Mouse (Mus musculus) neural tube, embryonic 14.5 days (tissue): ENCODE measurements at regions not wholly inside any gene's neighbourhood (a gene's known extent, or its start where the extent isn't known, plus 50 kb on each side); places are given as distances from the start of the nearest gene placed in this dataset.
A peak's percentile ranks its signal among the peaks of the same experiment; 100 is the strongest.

ENCODE experiments used
- ATAC-seq: fragments of 200-750 bp; cut with Nextera tagmentation; 2 replicates; pipeline ENCODE4 v1.8.0; 2017; ENCODE audit warnings: low read depth, mild to moderate bottlenecking, moderate TSS enrichment, moderate library complexity
- H3K27ac ChIP-seq: fragments of 300-500 bp; sonication (generic); 2 replicates; pipeline ENCODE4 v1.5.1; 2014; ENCODE audit warnings: low read depth, mild to moderate bottlenecking, control low read depth, low read length, moderate library complexity, mixed read lengths
- H3K27me3 ChIP-seq: fragments of 300-500 bp; sonication (generic); 2 replicates; pipeline ENCODE4 v1.6.1; 2014; ENCODE audit warnings: low read length; ENCODE audit not compliant: control insufficient read depth, insufficient read depth
- H3K36me3 ChIP-seq: fragments of 300-500 bp; sonication (generic); 2 replicates; pipeline ENCODE4 v1.6.1; 2014; ENCODE audit warnings: low read length, mixed read lengths; ENCODE audit not compliant: control insufficient read depth, insufficient read depth
- H3K4me1 ChIP-seq: fragments of 300-500 bp; sonication (generic); 2 replicates; pipeline ENCODE4 v1.6.1; 2014; ENCODE audit warnings: low read length; ENCODE audit not compliant: control insufficient read depth, insufficient read depth
- H3K4me2 ChIP-seq: fragments of 300-500 bp; sonication (generic); 2 replicates; pipeline ENCODE4 v1.6.1; 2014; ENCODE audit warnings: mild to moderate bottlenecking, low read depth, low read length, control low read depth
- H3K4me3 ChIP-seq: fragments of 300-500 bp; sonication (generic); 2 replicates; pipeline ENCODE4 v1.5.1; 2014; ENCODE audit warnings: low read depth, low read length, control low read depth, mixed read lengths
- H3K9ac ChIP-seq: fragments of 300-500 bp; sonication (generic); replicated peaks from 2 replicates; pipeline ENCODE4 v1.6.1; 2014; ENCODE audit warnings: low read depth, mild to moderate bottlenecking, control low read depth, low read length, mixed read lengths
- H3K9me3 ChIP-seq: fragments of 300-500 bp; sonication (generic); 2 replicates; pipeline ENCODE4 v1.6.1; 2016; ENCODE audit warnings: low read length; ENCODE audit not compliant: control insufficient read depth
- WGBS: fragments of 180-500 bp; shearing (Covaris S2); extraction: QIAGEN DNeasy Blood & Tissue Kit; methylation state at CpG from one replicate; pipeline ENCODE4 v1.1.7; 2014; 5-methylcytosine and 5-hydroxymethylcytosine counted together

GRCm38 (mm10) chr16:87783561-87784304 lies 85.0 kb downstream of the Bach1 start:
- WGBS: 72% methylated on average over 17 of the region's 17 CpGs
- ATAC-seq: no peak
- H3K36me3 ChIP-seq: no peaks in the 10 kb centered on the region
- no peaks in the 10 kb centered on the region for H3K9me3 ChIP-seq
- H3K4me1 ChIP-seq: no peaks in the 10 kb centered on the region
- H3K4me2 ChIP-seq: no peak overlapping the region
- no peak overlapping the region for H3K27ac ChIP-seq
- no peak overlapping the region for H3K9ac ChIP-seq
- no peaks in the 10 kb centered on the region for H3K27me3 ChIP-seq
- no peak overlapping the region for H3K4me3 ChIP-seq

GRCm38 (mm10) chr16:87784405-87784994 lies 85.8 kb downstream of the Bach1 start:
- H3K4me2 ChIP-seq: no peak overlapping the region
- H3K4me3 ChIP-seq: no peak overlapping the region
- no peaks in the 10 kb centered on the region for H3K27me3 ChIP-seq
- no peaks in the 10 kb centered on the region for H3K9me3 ChIP-seq
- no peaks in the 10 kb centered on the region for H3K36me3 ChIP-seq
- no peaks in the 10 kb centered on the region for H3K4me1 ChIP-seq
- H3K9ac ChIP-seq: no peak overlapping the region
- no peak for ATAC-seq
- H3K27ac ChIP-seq: no peak overlapping the region
- 54% methylated on average over 13 of the region's 13 CpGs for WGBS

GRCm38 (mm10) chr16:87789539-87789938 lies 90.8 kb downstream of the Bach1 start:
- Histone ChIP-seq H3K4me2 (no peak overlapping the region), H3K36me3 (no peaks in the 10 kb centered on the region), H3K9me3 (no peaks in the 10 kb centered on the region), H3K4me1 (no peaks in the 10 kb centered on the region), H3K9ac (no peak overlapping the region), H3K4me3 (no peak overlapping the region), H3K27me3 (no peaks in the 10 kb centered on the region), H3K27ac (no peak overlapping the region)
- WGBS: 38% methylated on average over 10 of the region's 10 CpGs
- ATAC-seq: peak; percentile 52

- H3K4me3 ChIP-seq: no peak overlapping the region
Observed at GRCm38 (mm10) chr16:87789957-87790356, 91.2 kb downstream of the Bach1 start.

GRCm38 (mm10) chr16:87796514-87797248 lies 97.9 kb downstream of the Bach1 start:
- ATAC-seq: peak; percentile 85
- H3K27me3 ChIP-seq: no peaks in the 10 kb centered on the region
- H3K27ac ChIP-seq: no peak overlapping the region
- H3K9ac ChIP-seq: no peak overlapping the region
- 0 out of 2 replicates have a peak overlapping the region, but pooled peaks have one; percentile 6 for H3K4me3 ChIP-seq
- peaks cover 6% of the 10 kb centered on the region; the same call in 1 of the 2 replicates for H3K4me1 ChIP-seq
- peak overlapping the region; percentile 41 for H3K4me2 ChIP-seq
- 8% methylated on average over 20 of the region's 20 CpGs for WGBS
- no peaks in the 10 kb centered on the region for H3K9me3 ChIP-seq
- no peaks in the 10 kb centered on the region for H3K36me3 ChIP-seq

More at GRCm38 (mm10) chr16:87789957-87790356, 91.2 kb downstream of the Bach1 start:
- ATAC-seq: peak; percentile 86
- no peak overlapping the region for H3K27ac ChIP-seq
- no peaks in the 10 kb centered on the region for H3K27me3 ChIP-seq
- no peak overlapping the region for H3K9ac ChIP-seq
- H3K4me2 ChIP-seq: no peak overlapping the region
- no peaks in the 10 kb centered on the region for H3K36me3 ChIP-seq
- 6% methylated on average over 6 of the region's 6 CpGs for WGBS
- no peaks in the 10 kb centered on the region for H3K9me3 ChIP-seq
- no peaks in the 10 kb centered on the region for H3K4me1 ChIP-seq

- Histone ChIP-seq H3K4me3 (no peak overlapping the region), H3K27me3 (no peaks in the 10 kb centered on the region), H3K27ac (no peak overlapping the region), H3K4me1 (peaks cover 3% of the 10 kb centered on the region; the same call in 1 of the 2 replicates), H3K9me3 (no peaks in the 10 kb centered on the region), H3K36me3 (no peaks in the 10 kb centered on the region), H3K9ac (no peak overlapping the region), H3K4me2 (no peak overlapping the region)
- no peak for ATAC-seq
- 84% methylated on average over 4 of the region's 4 CpGs for WGBS
Observed at GRCm38 (mm10) chr16:87802317-87802716, 103.6 kb downstream of the Bach1 start.

- WGBS: 48% methylated on average over 8 of the region's 8 CpGs
- H3K4me2 ChIP-seq: peak overlapping the region; percentile 1; the same call in 1 of the 2 replicates
Observed at GRCm38 (mm10) chr16:87817590-87817989, 118.8 kb downstream of the Bach1 start.

GRCm38 (mm10) chr16:87834296-87834695 lies 135.6 kb downstream of the Bach1 start:
- H3K4me3 ChIP-seq: no peak overlapping the region
- WGBS: 37% methylated on average over 7 of the region's 7 CpGs
- no peak overlapping the region for H3K27ac ChIP-seq
- H3K27me3 ChIP-seq: no peaks in the 10 kb centered on the region
- H3K9me3 ChIP-seq: no peaks in the 10 kb centered on the region
- ATAC-seq: peak; percentile 54; the same call in 1 of the 2 replicates
- H3K4me2 ChIP-seq: no peak overlapping the region
- no peaks in the 10 kb centered on the region for H3K4me1 ChIP-seq
- no peaks in the 10 kb centered on the region for H3K36me3 ChIP-seq
- H3K9ac ChIP-seq: no peak overlapping the region

More at GRCm38 (mm10) chr16:87817590-87817989, 118.8 kb downstream of the Bach1 start:
- Histone ChIP-seq H3K27me3 (no peaks in the 10 kb centered on the region), H3K27ac (peak overlapping the region; percentile 12; the same call in 1 of the 2 replicates), H3K9me3 (no peaks in the 10 kb centered on the region), H3K4me1 (no peaks in the 10 kb centered on the region; the same call in 1 of the 2 replicates), H3K9ac (0 out of 2 replicates have a peak overlapping the region, but pooled peaks have one; percentile 7), H3K36me3 (no peaks in the 10 kb centered on the region), H3K4me3 (no peak overlapping the region)
- ATAC-seq: peak; percentile 54; the same call in 1 of the 2 replicates
